Mouse (Mus musculus) heart, postnatal 0 days (tissue): ENCODE results near the gene Mfsd7a.

Experiments
- CTCF ChIP-seq: IDR thresholded peaks from 2 replicates; pipeline ENCODE4 v1.5.1; 2016; ENCODE audit warnings: antibody characterized with exemption, control low read depth, low read depth
- EP300 ChIP-seq: IDR thresholded peaks from 2 replicates; pipeline ENCODE4 v1.6.1; 2016; ENCODE audit warnings: antibody characterized with exemption, low read depth

DNA sequence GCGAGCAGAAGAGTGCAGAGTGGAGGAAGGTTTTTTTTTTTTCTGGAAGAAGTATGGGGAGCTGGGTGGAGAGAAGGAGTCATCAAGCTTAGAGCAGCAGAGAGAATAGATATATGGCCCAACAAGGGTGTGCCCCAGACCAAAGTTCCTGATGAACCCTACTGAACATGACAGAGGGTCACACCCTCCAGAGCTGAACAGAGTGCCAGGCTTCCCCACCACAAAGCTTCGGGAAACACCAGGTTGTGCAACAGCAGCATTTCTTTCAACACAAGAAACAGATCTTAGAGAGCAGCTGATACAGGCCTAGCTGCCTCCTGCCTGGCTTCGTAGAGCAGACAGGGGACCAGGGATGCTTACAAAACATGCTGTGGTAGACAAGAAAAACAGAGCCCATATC, 1.7 kb downstream of the Mfsd7a start:
- TF ChIP-seq CTCF (no peak), EP300 (no peak)
